Mouse (Mus musculus) midbrain, embryonic 11.5 days (tissue): Measurements from ENCODE around the gene Btnl2. TPM values are rescaled to one million over a fixed set of nuclear protein-coding genes. Genes with fewer than 3 reads are reported as not detected.

Experiments
- ATAC-seq: fragments of 200-750 bp; cut with Nextera tagmentation; 2 replicates; pipeline ENCODE4 v1.8.0; 2017; ENCODE audit warnings: moderate TSS enrichment, moderate library complexity; ENCODE audit not compliant: low FRiP score
- DNase-seq: peaks from one replicate; pipeline ENCODE4 v3.0.0; 2015; ENCODE audit warnings: low spot score; ENCODE audit errors: missing footprints
- H3K27ac ChIP-seq: fragments of 300-500 bp; sonication (generic); 2 replicates; pipeline ENCODE4 v1.5.1; 2014; ENCODE audit warnings: low read depth, low read length
- H3K27me3 ChIP-seq: fragments of 300-500 bp; sonication (generic); 2 replicates; pipeline ENCODE4 v1.6.1; 2014; ENCODE audit warnings: mild to moderate bottlenecking, low read length, moderate library complexity, mixed read lengths; ENCODE audit not compliant: control insufficient read depth, insufficient read depth
- H3K36me3 ChIP-seq: fragments of 300-500 bp; sonication (generic); 2 replicates; pipeline ENCODE4 v1.6.1; 2014; ENCODE audit warnings: mild to moderate bottlenecking, low read length, moderate library complexity, mixed read lengths; ENCODE audit not compliant: control insufficient read depth, insufficient read depth
- H3K4me1 ChIP-seq: fragments of 300-500 bp; sonication (generic); 2 replicates; pipeline ENCODE4 v1.6.1; 2014; ENCODE audit warnings: low read length; ENCODE audit not compliant: control insufficient read depth, insufficient read depth
- H3K4me2 ChIP-seq: fragments of 300-500 bp; sonication (generic); 2 replicates; pipeline ENCODE4 v1.6.1; 2014; ENCODE audit warnings: mild to moderate bottlenecking, moderate library complexity
- H3K4me3 ChIP-seq: fragments of 300-500 bp; sonication (generic); 2 replicates; pipeline ENCODE4 v1.5.1; 2014; ENCODE audit warnings: low read depth, low read length
- H3K9ac ChIP-seq: fragments of 300-500 bp; sonication (generic); 2 replicates; pipeline ENCODE4 v1.6.1; 2014; ENCODE audit warnings: low read length
- H3K9me3 ChIP-seq: fragments of 300-500 bp; sonication (generic); 2 replicates; pipeline ENCODE4 v1.6.1; 2016; ENCODE audit warnings: low read length; ENCODE audit not compliant: control insufficient read depth
- WGBS: fragments of 180-500 bp; shearing (Covaris S2); extraction: QIAGEN DNeasy Blood & Tissue Kit; methylation state at CpG from one replicate; pipeline ENCODE4 v1.1.7; 2014; 5-methylcytosine and 5-hydroxymethylcytosine counted together
- polyA plus RNA-seq: library from polyadenylated mRNA; unstranded; fragments of >200 nt; fragmentation: Nextera tagmentation; extraction: Ambion mirVana; gene quantifications from 2 replicates; pipeline ENCODE4 v1.2.1, GENCODE M21; 2014

Gene Btnl2
- polyA plus RNA-seq, 1 experiment from 2014 or later = 0.07 TPM

DNA sequence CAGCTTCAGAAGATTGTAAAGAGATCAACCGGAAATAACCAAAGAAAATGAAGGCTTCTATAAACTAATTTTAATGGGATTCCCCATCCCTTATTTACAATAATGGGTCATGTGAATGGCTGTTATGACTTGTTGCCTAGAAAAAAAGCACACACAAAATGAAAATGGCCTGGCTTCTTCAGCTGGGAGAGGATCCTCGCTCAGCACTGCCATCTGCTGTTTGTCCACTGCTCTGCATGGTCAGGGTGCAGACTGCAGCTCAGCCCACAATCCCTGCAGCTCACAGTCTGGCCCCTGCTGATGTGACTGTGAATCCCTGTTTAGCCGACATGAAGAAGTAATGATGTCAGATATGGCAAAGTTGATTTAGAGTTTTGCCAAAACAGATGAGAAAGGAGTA is 41.2 kb upstream of the Btnl2 start:
- no peak overlapping the region for H3K27ac ChIP-seq
- no peak overlapping the region for H3K4me3 ChIP-seq
- H3K4me1 ChIP-seq = no peaks in the 10 kb centered on the region
- no peaks in the 10 kb centered on the region for H3K36me3 ChIP-seq
- no peak overlapping the region for H3K4me2 ChIP-seq
- no peak overlapping the region for H3K9ac ChIP-seq
- peak; percentile 97 for DNase-seq
- no peak for ATAC-seq
- WGBS = 43% methylated on average over 3 of the region's 3 CpGs
- H3K27me3 ChIP-seq = no peaks in the 10 kb centered on the region
- H3K9me3 ChIP-seq = no peaks in the 10 kb centered on the region

DNA sequence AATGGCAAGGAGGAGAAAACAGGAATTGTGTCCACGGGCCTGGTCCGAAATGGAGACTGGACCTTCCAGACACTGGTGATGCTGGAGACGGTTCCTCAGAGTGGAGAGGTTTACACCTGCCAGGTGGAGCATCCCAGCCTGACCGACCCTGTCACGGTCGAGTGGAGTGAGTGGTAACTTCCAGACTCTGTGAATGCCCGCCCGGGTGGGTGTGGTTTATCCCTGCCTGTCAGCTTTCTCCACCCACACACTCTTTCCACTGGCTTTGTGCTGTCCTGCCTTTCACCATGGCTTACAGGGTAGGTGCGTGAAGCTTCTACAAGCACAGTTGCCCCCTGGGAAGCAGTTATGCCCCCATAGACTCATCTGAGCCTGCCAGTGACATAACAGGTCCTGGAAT is 40.3 kb upstream of the Btnl2 start:
- H3K9me3 ChIP-seq = no peaks in the 10 kb centered on the region
- WGBS = 66% methylated on average over 9 of the region's 9 CpGs
- H3K27me3 ChIP-seq = no peaks in the 10 kb centered on the region
- no peak overlapping the region for H3K9ac ChIP-seq
- H3K4me2 ChIP-seq = no peak overlapping the region
- H3K4me1 ChIP-seq = no peaks in the 10 kb centered on the region
- no peaks in the 10 kb centered on the region for H3K36me3 ChIP-seq
- H3K4me3 ChIP-seq = no peak overlapping the region
- H3K27ac ChIP-seq = no peak overlapping the region
- ATAC-seq (no peak), DNase-seq (no peak)

DNA sequence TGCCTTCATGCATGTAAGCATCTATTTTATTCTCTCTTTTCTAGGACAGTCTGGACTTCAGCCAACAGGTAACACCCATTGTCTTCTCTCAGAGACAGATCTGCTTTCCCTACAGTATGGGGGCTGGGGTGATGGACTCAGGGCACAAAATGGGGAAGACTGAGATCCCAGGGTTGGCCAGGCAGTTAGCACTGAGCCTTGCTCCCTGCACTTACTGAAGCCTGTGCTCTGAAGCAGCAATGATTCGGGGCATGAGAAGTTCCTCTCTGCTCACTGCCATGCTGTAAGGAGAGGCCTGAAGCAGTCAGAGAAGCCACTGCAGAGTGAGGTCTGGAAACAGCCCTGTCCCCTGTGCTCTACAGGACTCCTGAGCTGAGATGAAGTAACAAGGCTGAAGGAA is 39.1 kb upstream of the Btnl2 start:
- Histone ChIP-seq H3K27ac (no peak overlapping the region), H3K36me3 (no peaks in the 10 kb centered on the region), H3K4me3 (no peak overlapping the region), H3K27me3 (no peaks in the 10 kb centered on the region), H3K9me3 (no peaks in the 10 kb centered on the region), H3K9ac (no peak overlapping the region), H3K4me1 (no peaks in the 10 kb centered on the region), H3K4me2 (no peak overlapping the region)
- DNase-seq (no peak), ATAC-seq (no peak)
- WGBS = 76% methylated on average over 1 of the region's 1 CpGs

DNA sequence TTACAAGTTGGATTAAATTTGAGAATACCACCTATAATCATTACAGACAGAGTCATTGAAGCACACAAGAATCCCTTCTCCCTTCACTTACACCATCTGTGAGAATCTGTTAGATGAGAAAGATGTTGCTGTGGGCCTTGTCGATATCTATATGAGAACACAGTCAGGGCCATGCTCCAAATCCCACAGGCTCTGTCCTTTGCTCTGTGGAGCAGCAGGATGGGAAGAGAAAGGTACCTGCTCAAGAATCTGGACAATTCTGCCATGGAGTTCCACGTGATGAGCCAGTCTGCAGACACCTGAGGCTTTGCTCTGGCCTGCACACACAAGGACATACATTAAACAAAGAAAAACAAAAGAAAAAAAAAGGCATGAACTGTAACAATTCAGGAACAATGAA is 37.9 kb upstream of the Btnl2 start:
- no peaks in the 10 kb centered on the region for H3K9me3 ChIP-seq
- H3K36me3 ChIP-seq = no peaks in the 10 kb centered on the region
- no peaks in the 10 kb centered on the region for H3K27me3 ChIP-seq
- DNase-seq (no peak), ATAC-seq (no peak)
- no peaks in the 10 kb centered on the region for H3K4me1 ChIP-seq
- WGBS = 76% methylated on average over 2 of the region's 2 CpGs
- no peak overlapping the region for H3K27ac ChIP-seq
- H3K9ac ChIP-seq = no peak overlapping the region
- no peak overlapping the region for H3K4me2 ChIP-seq
- no peak overlapping the region for H3K4me3 ChIP-seq

DNA sequence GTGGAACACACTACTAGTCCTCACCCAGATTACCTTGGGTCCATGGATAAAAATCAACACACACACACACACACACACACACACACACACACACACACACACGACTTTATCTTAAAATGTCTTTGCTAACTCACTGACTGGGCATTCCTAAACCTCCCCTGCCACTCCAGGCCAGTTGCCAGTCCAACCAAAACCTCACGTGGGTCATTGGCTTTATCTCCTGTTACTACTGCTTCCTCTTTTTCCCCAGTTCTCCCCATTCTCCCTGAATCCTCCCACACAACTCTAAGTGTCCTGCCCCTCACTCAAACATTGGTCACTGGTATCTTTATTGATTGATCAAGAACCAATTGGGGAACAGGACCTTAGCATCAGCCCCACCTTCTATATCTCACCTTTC is 37.3 kb upstream of the Btnl2 start:
- no peak for DNase-seq
- no peak for ATAC-seq
- Histone ChIP-seq H3K27me3 (no peaks in the 10 kb centered on the region), H3K4me3 (no peak overlapping the region), H3K36me3 (no peaks in the 10 kb centered on the region), H3K27ac (no peak overlapping the region), H3K4me1 (no peaks in the 10 kb centered on the region), H3K9me3 (no peaks in the 10 kb centered on the region), H3K9ac (no peak overlapping the region), H3K4me2 (no peak overlapping the region)
- 44% methylated on average over 2 of the region's 2 CpGs for WGBS

GRCm38 (mm10) chr17:34325436-34325835 is 29.2 kb upstream of the Btnl2 start, which contains the start of gene H2-Eb2:
Gene H2-Eb2, plus strand, starts transcription at chr17:34325665.
- H3K27me3 ChIP-seq = no peaks in the 10 kb centered on the region
- no peak for ATAC-seq
- no peak within 1 kb of the TSS for H3K9ac ChIP-seq
- no peaks in the 10 kb centered on the region for H3K36me3 ChIP-seq
- H3K4me3 ChIP-seq = no peak within 1 kb of the TSS
- H3K4me1 ChIP-seq = no peaks in the 10 kb centered on the region
- no peak within 1 kb of the TSS for H3K4me2 ChIP-seq
- H3K27ac ChIP-seq = no peak within 1 kb of the TSS
- H3K9me3 ChIP-seq = no peaks in the 10 kb centered on the region
- 54% methylated on average over 4 of the region's 4 CpGs for WGBS
- no peak for DNase-seq

- WGBS = 84% methylated on average over 3 of the region's 3 CpGs
- DNase-seq = no peak
- Histone ChIP-seq H3K4me2 (no peak overlapping the region), H3K36me3 (no peaks in the 10 kb centered on the region), H3K4me1 (no peaks in the 10 kb centered on the region), H3K27ac (no peak overlapping the region), H3K4me3 (no peak overlapping the region), H3K27me3 (no peaks in the 10 kb centered on the region), H3K9me3 (no peaks in the 10 kb centered on the region), H3K9ac (no peak overlapping the region)
- no peak for ATAC-seq
These were observed 28.2 kb upstream of the Btnl2 start for GRCm38 (mm10) chr17:34326373-34326772.

DNA sequence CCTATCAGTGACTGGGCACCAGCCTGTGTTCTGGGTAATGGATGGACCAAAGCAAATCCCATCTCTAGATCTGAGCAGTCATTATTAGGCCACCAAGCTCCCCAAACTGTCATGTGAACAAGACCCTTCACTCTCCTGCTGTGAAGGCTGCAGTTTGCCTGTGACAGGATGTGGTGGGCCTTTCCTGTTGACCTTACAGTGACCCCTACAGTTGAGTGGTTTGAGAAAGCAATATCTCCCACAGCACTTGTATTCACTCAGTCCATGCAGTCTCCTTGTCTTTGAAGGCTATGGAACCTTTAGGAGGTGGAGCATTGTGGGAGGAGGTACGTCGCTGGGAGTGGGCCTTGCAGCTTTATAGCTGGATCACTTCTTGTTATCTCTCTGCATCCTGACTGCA is 24.8 kb upstream of the Btnl2 start:
- Histone ChIP-seq H3K27me3 (no peaks in the 10 kb centered on the region), H3K9me3 (no peaks in the 10 kb centered on the region), H3K9ac (no peak overlapping the region), H3K4me1 (no peaks in the 10 kb centered on the region), H3K27ac (no peak overlapping the region), H3K4me3 (no peak overlapping the region), H3K4me2 (no peak overlapping the region), H3K36me3 (no peaks in the 10 kb centered on the region)
- WGBS = 76% methylated on average over 2 of the region's 2 CpGs
- DNase-seq = no peak
- no peak for ATAC-seq

DNA sequence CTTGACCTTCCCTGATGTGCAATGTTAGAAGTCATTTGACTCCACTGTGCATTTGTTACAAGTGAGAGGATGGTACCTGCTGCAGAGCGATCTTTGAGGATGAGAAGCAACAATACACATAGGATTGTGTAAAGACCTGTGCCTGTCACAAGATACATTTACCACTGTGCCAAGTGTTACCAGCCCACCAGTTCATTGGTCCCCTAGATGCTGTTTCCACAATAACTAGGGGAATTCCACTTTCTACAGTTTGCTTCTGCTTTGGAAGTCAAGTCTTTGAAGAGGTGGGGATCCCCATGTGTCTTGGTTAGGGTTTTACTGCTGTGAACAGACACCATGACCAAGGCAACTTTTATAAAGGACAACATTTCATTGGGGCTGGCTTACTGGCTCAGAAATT is 23.4 kb upstream of the Btnl2 start:
- H3K27me3 ChIP-seq = no peaks in the 10 kb centered on the region
- DNase-seq (no peak), ATAC-seq (no peak)
- H3K4me3 ChIP-seq = no peak overlapping the region
- no peak overlapping the region for H3K27ac ChIP-seq
- H3K9me3 ChIP-seq = no peaks in the 10 kb centered on the region
- no peaks in the 10 kb centered on the region for H3K36me3 ChIP-seq
- WGBS = 97% methylated on average over 1 of the region's 1 CpGs
- H3K9ac ChIP-seq = no peak overlapping the region
- no peaks in the 10 kb centered on the region for H3K4me1 ChIP-seq
- no peak overlapping the region for H3K4me2 ChIP-seq
